Mouse (Mus musculus): ENCODE results near the gene Olfr702. TPM values are rescaled to one million over a fixed set of nuclear protein-coding genes. Genes with fewer than 3 reads are reported as not detected.

Olfr702 gene
- polyA plus RNA-seq (2016; fragmentation: Nextera tagmentation; extraction: Ambion mirVana) = not detected in 2 replicates

- Histone ChIP-seq H3K27me3 (ENCODE audit: poor library complexity, severe bottlenecking) (no peaks in the 10 kb centered on the region), H3K36me3 (replicated peaks) (no peaks in the 10 kb centered on the region), H3K27ac (no peak within 1 kb of the TSS), H3K9me3 (no peaks in the 10 kb centered on the region), H3K4me1 (no peaks in the 10 kb centered on the region), H3K4me3 (no peak within 1 kb of the TSS)
- DNase-seq (ENCODE audit: extremely low spot score, low spot score) = no peak
Measured at GRCm38 (mm10) chr7:106833793-106834192, at the start of gene Olfr702. Gene Olfr702, minus strand, starts transcription at chr7:106833893.

GRCm38 (mm10) chr7:106876791-106877190 is 43.1 kb upstream of the Olfr702 start, which contains the start of gene Olfr705:
Gene Olfr705, minus strand, starts transcription at chr7:106876891.
- no peaks in the 10 kb centered on the region for H3K4me1 ChIP-seq
- no peaks in the 10 kb centered on the region for H3K36me3 ChIP-seq (replicated peaks)
- no peak for DNase-seq (ENCODE audit: extremely low spot score, low spot score)
- no peak within 1 kb of the TSS for H3K27ac ChIP-seq
- H3K9me3 ChIP-seq = no peaks in the 10 kb centered on the region
- WGBS = 86% methylated on average over 3 of the region's 3 CpGs
- H3K4me3 ChIP-seq = no peak within 1 kb of the TSS
- H3K27me3 ChIP-seq (ENCODE audit: poor library complexity, severe bottlenecking) = no peaks in the 10 kb centered on the region

- Histone ChIP-seq H3K36me3 (replicated peaks) (no peaks in the 10 kb centered on the region), H3K4me3 (no peak within 1 kb of the TSS), H3K27me3 (ENCODE audit: poor library complexity, severe bottlenecking) (no peaks in the 10 kb centered on the region), H3K9me3 (no peaks in the 10 kb centered on the region), H3K27ac (no peak within 1 kb of the TSS), H3K4me1 (no peaks in the 10 kb centered on the region)
- no peak for DNase-seq (ENCODE audit: extremely low spot score, low spot score)
Measured at GRCm38 (mm10) chr7:106862885-106863284, 29.2 kb upstream of the Olfr702 start, which contains the start of gene Olfr704. Gene Olfr704, plus strand, starts transcription at chr7:106863185.

GRCm38 (mm10) chr7:106843060-106843459 is 9.4 kb upstream of the Olfr702 start, which contains the start of gene Olfr703:
Gene Olfr703, plus strand, starts transcription at chr7:106843360.
- Histone ChIP-seq H3K36me3 (replicated peaks) (no peaks in the 10 kb centered on the region), H3K4me1 (no peaks in the 10 kb centered on the region), H3K27ac (no peak within 1 kb of the TSS), H3K9me3 (no peaks in the 10 kb centered on the region), H3K27me3 (ENCODE audit: poor library complexity, severe bottlenecking) (no peaks in the 10 kb centered on the region), H3K4me3 (no peak within 1 kb of the TSS)
- DNase-seq (ENCODE audit: extremely low spot score, low spot score) = no peak
- 70% methylated on average over 2 of the region's 2 CpGs for WGBS

GRCm38 (mm10) chr7:106818414-106818813 is 15.3 kb downstream of the Olfr702 start:
- no peaks in the 10 kb centered on the region for H3K9me3 ChIP-seq
- DNase-seq (ENCODE audit: extremely low spot score, low spot score) = no peak
- H3K27ac ChIP-seq = no peak overlapping the region

GRCm38 (mm10) chr7:106815775-106816174 is 17.9 kb downstream of the Olfr702 start:
- Histone ChIP-seq H3K27me3 (ENCODE audit: poor library complexity, severe bottlenecking) (no peaks in the 10 kb centered on the region), H3K27ac (no peak overlapping the region), H3K4me3 (no peak overlapping the region), H3K4me1 (no peaks in the 10 kb centered on the region), H3K9me3 (no peaks in the 10 kb centered on the region), H3K36me3 (replicated peaks) (no peaks in the 10 kb centered on the region)
- DNase-seq (ENCODE audit: extremely low spot score, low spot score) = no peak
- 79% methylated on average over 2 of the region's 2 CpGs for WGBS

More at GRCm38 (mm10) chr7:106818414-106818813, 15.3 kb downstream of the Olfr702 start:
- Histone ChIP-seq H3K4me1 (no peaks in the 10 kb centered on the region), H3K27me3 (ENCODE audit: poor library complexity, severe bottlenecking) (no peaks in the 10 kb centered on the region), H3K36me3 (replicated peaks) (no peaks in the 10 kb centered on the region), H3K4me3 (no peak overlapping the region)

GRCm38 (mm10) chr7:106813829-106814228 is 19.9 kb downstream of the Olfr702 start, which contains the start of gene Olfr701:
Gene Olfr701, plus strand, starts transcription at chr7:106814129.
- Histone ChIP-seq H3K9me3 (no peaks in the 10 kb centered on the region), H3K4me3 (no peak within 1 kb of the TSS), H3K27me3 (ENCODE audit: poor library complexity, severe bottlenecking) (no peaks in the 10 kb centered on the region), H3K27ac (no peak within 1 kb of the TSS), H3K4me1 (no peaks in the 10 kb centered on the region), H3K36me3 (replicated peaks) (no peaks in the 10 kb centered on the region)
- 82% methylated on average over 2 of the region's 2 CpGs for WGBS
- no peak for DNase-seq (ENCODE audit: extremely low spot score, low spot score)

GRCm38 (mm10) chr7:106808734-106809133 is 25.0 kb downstream of the Olfr702 start, which contains the start of gene Olfr700:
Gene Olfr700, minus strand, starts transcription at chr7:106808834.
- Histone ChIP-seq H3K4me3 (no peak within 1 kb of the TSS), H3K9me3 (no peaks in the 10 kb centered on the region), H3K27ac (no peak within 1 kb of the TSS), H3K27me3 (ENCODE audit: poor library complexity, severe bottlenecking) (no peaks in the 10 kb centered on the region), H3K4me1 (no peaks in the 10 kb centered on the region), H3K36me3 (replicated peaks) (no peaks in the 10 kb centered on the region)
- DNase-seq (ENCODE audit: extremely low spot score, low spot score) = no peak
- 95% methylated on average over 1 of the region's 1 CpGs for WGBS

GRCm38 (mm10) chr7:106793098-106793497 is 40.6 kb downstream of the Olfr702 start, which contains the start of gene Olfr699:
Gene Olfr699, minus strand, starts transcription at chr7:106793198.
- H3K4me1 ChIP-seq = no peaks in the 10 kb centered on the region
- H3K36me3 ChIP-seq (replicated peaks) = no peaks in the 10 kb centered on the region
- WGBS = 92% methylated on average over 1 of the region's 1 CpGs
- no peak within 1 kb of the TSS for H3K27ac ChIP-seq
- no peak within 1 kb of the TSS for H3K4me3 ChIP-seq
- no peaks in the 10 kb centered on the region for H3K9me3 ChIP-seq
- no peak for DNase-seq (ENCODE audit: extremely low spot score, low spot score)
- no peaks in the 10 kb centered on the region for H3K27me3 ChIP-seq (ENCODE audit: poor library complexity, severe bottlenecking)

- Histone ChIP-seq H3K4me1 (no peaks in the 10 kb centered on the region), H3K9me3 (no peaks in the 10 kb centered on the region), H3K27me3 (ENCODE audit: poor library complexity, severe bottlenecking) (no peaks in the 10 kb centered on the region), H3K4me3 (no peak overlapping the region), H3K27ac (no peak overlapping the region), H3K36me3 (replicated peaks) (no peaks in the 10 kb centered on the region)
- DNase-seq (ENCODE audit: extremely low spot score, low spot score) = no peak
Measured at GRCm38 (mm10) chr7:106788330-106788729, 45.4 kb downstream of the Olfr702 start.

Other genes with a start within 250 kb of the Olfr702 start
- not detected in 2 replicates for gene Olfr693, start 153.3 kb downstream of the Olfr702 start, polyA plus RNA-seq (2016; fragmentation: Nextera tagmentation; extraction: Ambion mirVana)
- not detected in 2 replicates for gene Olfr694, start 142.1 kb downstream of the Olfr702 start, polyA plus RNA-seq (2016; fragmentation: Nextera tagmentation; extraction: Ambion mirVana)
- gene Olfr695, start 117.5 kb downstream of the Olfr702 start, polyA plus RNA-seq (2016; fragmentation: Nextera tagmentation; extraction: Ambion mirVana) = not detected in 2 replicates
- gene Olfr697, start 91.5 kb downstream of the Olfr702 start, polyA plus RNA-seq (2016; fragmentation: Nextera tagmentation; extraction: Ambion mirVana) = not detected in 2 replicates
- gene Olfr698, start 78.5 kb downstream of the Olfr702 start, polyA plus RNA-seq (2016; fragmentation: Nextera tagmentation; extraction: Ambion mirVana) = not detected in 2 replicates
- gene Olfr699, start 40.7 kb downstream of the Olfr702 start, polyA plus RNA-seq (2016; fragmentation: Nextera tagmentation; extraction: Ambion mirVana) = not detected in 2 replicates
- not detected in 2 replicates for gene Olfr700, start 25.1 kb downstream of the Olfr702 start, polyA plus RNA-seq (2016; fragmentation: Nextera tagmentation; extraction: Ambion mirVana)
- gene Olfr701, start 19.8 kb downstream of the Olfr702 start, polyA plus RNA-seq (2016; fragmentation: Nextera tagmentation; extraction: Ambion mirVana) = not detected in 2 replicates
- gene Olfr703, start 9.5 kb upstream of the Olfr702 start, polyA plus RNA-seq (2016; fragmentation: Nextera tagmentation; extraction: Ambion mirVana) = not detected in 2 replicates
- not detected in 2 replicates for gene Olfr704, start 29.3 kb upstream of the Olfr702 start, polyA plus RNA-seq (2016; fragmentation: Nextera tagmentation; extraction: Ambion mirVana)
- gene Olfr705, start 43.0 kb upstream of the Olfr702 start, polyA plus RNA-seq (2016; fragmentation: Nextera tagmentation; extraction: Ambion mirVana) = not detected in 2 replicates
- not detected in 2 replicates for gene Olfr706, start 54.3 kb upstream of the Olfr702 start, polyA plus RNA-seq (2016; fragmentation: Nextera tagmentation; extraction: Ambion mirVana)
- not detected in 2 replicates for gene Olfr707, start 67.3 kb upstream of the Olfr702 start, polyA plus RNA-seq (2016; fragmentation: Nextera tagmentation; extraction: Ambion mirVana)
- gene Olfr1532-ps1, start 74.1 kb upstream of the Olfr702 start, polyA plus RNA-seq (2016; fragmentation: Nextera tagmentation; extraction: Ambion mirVana) = not detected in 2 replicates
- not detected in 2 replicates for gene Olfr709-ps1, start 98.3 kb upstream of the Olfr702 start, polyA plus RNA-seq (2016; fragmentation: Nextera tagmentation; extraction: Ambion mirVana)
- gene Olfr710, start 114.4 kb upstream of the Olfr702 start, polyA plus RNA-seq (2016; fragmentation: Nextera tagmentation; extraction: Ambion mirVana) = not detected in 2 replicates
- not detected in 2 replicates for gene Olfr6, start 130.0 kb upstream of the Olfr702 start, polyA plus RNA-seq (2016; fragmentation: Nextera tagmentation; extraction: Ambion mirVana)
- gene Olfr711, start 141.6 kb upstream of the Olfr702 start, polyA plus RNA-seq (2016; fragmentation: Nextera tagmentation; extraction: Ambion mirVana) = not detected in 2 replicates
- gene Olfr2, start 172.2 kb upstream of the Olfr702 start, polyA plus RNA-seq (2016; fragmentation: Nextera tagmentation; extraction: Ambion mirVana) = not detected in 2 replicates
- not detected in 2 replicates for gene Olfr713, start 197.3 kb upstream of the Olfr702 start, polyA plus RNA-seq (2016; fragmentation: Nextera tagmentation; extraction: Ambion mirVana)
- not detected in 2 replicates for gene Olfr714, start 237.1 kb upstream of the Olfr702 start, polyA plus RNA-seq (2016; fragmentation: Nextera tagmentation; extraction: Ambion mirVana)

Data from forebrain, embryonic 10.5 days (tissue).